Mouse (Mus musculus) forebrain, embryonic 13.5 days (tissue): ENCODE measurements around the gene Sacs. TPM values are rescaled to one million over a fixed set of nuclear protein-coding genes. Genes with fewer than 3 reads are reported as not detected.
"Not testable (repeated sequence)": the region's sequence is repeated elsewhere in the genome, so short reads cannot be mapped to it uniquely, and the experiment has no call there.

Source experiments
- ATAC-seq: fragments of 200-750 bp; cut with Nextera tagmentation; 2 replicates; pipeline ENCODE4 v1.8.0; 2017
- H3K27ac ChIP-seq: fragments of 300-500 bp; sonication (generic); 2 replicates; pipeline ENCODE4 v1.5.1; 2015; ENCODE audit warnings: inconsistent platforms, mild to moderate bottlenecking, moderate library complexity
- H3K27me3 ChIP-seq: fragments of 300-500 bp; sonication (generic); 2 replicates; pipeline ENCODE4 v1.6.1; 2015; ENCODE audit warnings: mild to moderate bottlenecking, inconsistent platforms
- H3K36me3 ChIP-seq: fragments of 300-500 bp; sonication (generic); 2 replicates; pipeline ENCODE4 v1.6.1; 2015; ENCODE audit warnings: mild to moderate bottlenecking, inconsistent platforms; ENCODE audit not compliant: poor library complexity, severe bottlenecking
- H3K4me1 ChIP-seq: fragments of 300-500 bp; sonication (generic); 2 replicates; pipeline ENCODE4 v1.6.1; 2015; ENCODE audit warnings: inconsistent platforms
- H3K4me2 ChIP-seq: fragments of 300-500 bp; sonication (generic); 2 replicates; pipeline ENCODE4 v1.6.1; 2015; ENCODE audit warnings: inconsistent platforms, mild to moderate bottlenecking, moderate library complexity
- H3K4me3 ChIP-seq: fragments of 300-500 bp; sonication (generic); 2 replicates; pipeline ENCODE4 v1.5.1; 2015; ENCODE audit warnings: mild to moderate bottlenecking, inconsistent platforms
- H3K9ac ChIP-seq: fragments of 300-500 bp; sonication (generic); 2 replicates; pipeline ENCODE4 v1.6.1; 2015; ENCODE audit warnings: mild to moderate bottlenecking, inconsistent platforms
- H3K9me3 ChIP-seq: fragments of 300-500 bp; sonication (generic); replicated peaks from 2 replicates; pipeline ENCODE4 v1.6.1; 2016; ENCODE audit warnings: inconsistent platforms
- WGBS: fragments of 180-500 bp; shearing (Covaris S2); methylation state at CpG from one replicate; pipeline ENCODE4 v1.1.7; 2015; 5-methylcytosine and 5-hydroxymethylcytosine counted together
- polyA plus RNA-seq: library from polyadenylated mRNA; unstranded; fragments of >200 nt; fragmentation: Nextera tagmentation; extraction: Ambion mirVana; gene quantifications from 2 replicates; pipeline ENCODE4 v1.2.1, GENCODE M21; 2015

Sacs gene
- polyA plus RNA-seq, 1 experiment from 2014 or later: 6.5 TPM

DNA sequence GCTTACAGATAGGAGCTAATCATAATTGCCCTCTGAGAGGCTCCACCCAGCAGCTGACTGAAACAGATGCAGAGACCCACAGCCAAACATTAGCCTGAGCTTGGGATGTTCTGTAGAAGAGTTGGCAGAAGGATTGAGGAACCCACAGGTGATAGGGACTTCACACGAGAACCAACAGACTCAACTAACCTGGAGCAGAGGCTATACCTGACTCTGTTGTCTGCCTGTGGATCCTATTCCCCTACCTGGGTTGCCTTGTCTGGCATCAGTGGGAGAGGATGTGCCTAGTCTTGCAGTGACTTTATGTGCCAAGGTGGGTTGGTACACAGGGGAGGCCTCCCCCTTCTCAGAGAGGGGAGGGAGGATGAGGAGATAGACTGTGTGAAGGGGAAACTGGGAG lies 5.7 kb upstream of the Sacs start:
- 78% methylated on average over 1 of the region's 1 CpGs for WGBS
- ATAC-seq: no peak

GRCm38 (mm10) chr14:61134381-61135030 lies 3.8 kb upstream of the Sacs start:
- no peaks in the 10 kb centered on the region for H3K36me3 ChIP-seq
- 19% methylated on average over 5 of the region's 5 CpGs for whole genome bisulfite sequencing

More for the DNA sequence above, 5.7 kb upstream of the Sacs start:
- Histone ChIP-seq H3K27ac (no peak overlapping the region), H3K4me2 (no peak overlapping the region), H3K9ac (no peak overlapping the region), H3K36me3 (no peaks in the 10 kb centered on the region), H3K4me3 (no peak overlapping the region), H3K4me1 (no peaks in the 10 kb centered on the region), H3K27me3 (no peaks in the 10 kb centered on the region), H3K9me3 (no peaks in the 10 kb centered on the region)

DNA sequence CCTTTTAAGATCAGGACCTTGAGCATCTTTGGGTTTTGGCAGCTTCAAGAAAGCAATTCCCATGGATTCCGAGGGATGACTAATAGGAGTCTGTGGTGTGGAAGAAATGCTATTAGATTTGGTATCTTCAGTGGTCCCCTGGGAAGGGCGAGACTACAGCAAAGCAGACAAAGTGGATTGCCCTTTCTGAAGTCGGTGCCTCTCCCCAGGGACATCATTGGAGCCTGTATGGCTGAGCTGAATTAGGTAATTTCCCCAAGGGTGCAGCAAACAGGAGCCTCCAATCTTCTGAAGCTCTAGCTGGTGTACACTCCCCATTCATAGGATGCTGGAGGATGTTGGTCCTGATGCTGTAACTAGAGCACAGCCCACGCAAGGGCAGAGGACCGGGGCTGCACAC lies 847 bp upstream of the Sacs start:
- no peak for ATAC-seq
- Histone ChIP-seq H3K9ac (no peak overlapping the region), H3K4me2 (no peak overlapping the region), H3K27me3 (peaks cover 6% of the 10 kb centered on the region; the same call in 1 of the 2 replicates), H3K36me3 (no peaks in the 10 kb centered on the region), H3K9me3 (no peaks in the 10 kb centered on the region), H3K4me1 (peaks cover 9% of the 10 kb centered on the region; the same call in 1 of the 2 replicates), H3K4me3 (no peak overlapping the region), H3K27ac (no peak overlapping the region)
- WGBS: 62% methylated on average over 5 of the region's 5 CpGs

More at GRCm38 (mm10) chr14:61134381-61135030, 3.8 kb upstream of the Sacs start:
- H3K27me3 ChIP-seq: peaks cover under 1% of the 10 kb centered on the region; the same call in 1 of the 2 replicates
- no peak overlapping the region for H3K4me3 ChIP-seq
- no peak overlapping the region for H3K27ac ChIP-seq
- no peak for ATAC-seq
- H3K9ac ChIP-seq: no peak overlapping the region
- no peaks in the 10 kb centered on the region for H3K9me3 ChIP-seq
- no peak overlapping the region for H3K4me2 ChIP-seq
- H3K4me1 ChIP-seq: peaks cover 8% of the 10 kb centered on the region; the same call in 1 of the 2 replicates

GRCm38 (mm10) chr14:61138727-61139067 lies 440 bp downstream of the Sacs start:
- Histone ChIP-seq H3K36me3 (no peaks in the 10 kb centered on the region), H3K27me3 (peaks cover 6% of the 10 kb centered on the region; the same call in 1 of the 2 replicates), H3K4me2 (peak overlapping the region; percentile 70), H3K4me1 (peaks cover 9% of the 10 kb centered on the region; the same call in 1 of the 2 replicates), H3K9ac (peak overlapping the region; percentile 81), H3K4me3 (peak overlapping the region; percentile 55), H3K9me3 (no peaks in the 10 kb centered on the region), H3K27ac (no peak overlapping the region)
- WGBS: 15% methylated on average over 8 of the region's 8 CpGs
- no peak for ATAC-seq

DNA sequence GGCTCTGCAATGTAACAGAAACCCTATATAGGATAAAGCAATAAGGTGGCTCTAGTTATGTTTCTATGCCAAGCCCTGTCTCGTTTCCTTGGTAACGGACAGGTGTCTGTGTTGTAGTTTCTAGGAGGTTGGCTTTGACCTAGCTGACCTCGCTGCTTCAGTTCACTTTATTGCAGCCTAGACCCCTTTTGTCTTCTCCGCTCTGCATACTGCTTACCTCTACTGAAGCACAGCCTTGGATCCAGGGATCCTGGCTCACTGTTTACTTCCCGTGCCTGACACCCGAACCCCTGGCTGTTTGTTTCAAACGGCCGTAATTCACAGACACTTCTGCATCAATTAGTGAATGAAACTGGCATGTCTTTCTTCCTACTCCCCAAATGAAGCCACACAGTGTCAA lies 5.1 kb downstream of the Sacs start:
- peaks cover 6% of the 10 kb centered on the region; the same call in 1 of the 2 replicates for H3K27me3 ChIP-seq
- no peaks in the 10 kb centered on the region for H3K9me3 ChIP-seq
- H3K4me2 ChIP-seq: no peak overlapping the region
- H3K4me1 ChIP-seq: peaks cover 5% of the 10 kb centered on the region; the same call in 1 of the 2 replicates
- H3K36me3 ChIP-seq: no peaks in the 10 kb centered on the region
- WGBS: 66% methylated on average over 8 of the region's 8 CpGs
- H3K4me3 ChIP-seq: no peak overlapping the region
- no peak overlapping the region for H3K27ac ChIP-seq
- H3K9ac ChIP-seq: no peak overlapping the region
- no peak for ATAC-seq

GRCm38 (mm10) chr14:61143869-61144268 lies 5.6 kb downstream of the Sacs start:
- no peak overlapping the region for H3K4me2 ChIP-seq
- no peaks in the 10 kb centered on the region for H3K36me3 ChIP-seq
- H3K27me3 ChIP-seq: peaks cover 6% of the 10 kb centered on the region; the same call in 1 of the 2 replicates
- H3K9ac ChIP-seq: no peak overlapping the region
- H3K27ac ChIP-seq: no peak overlapping the region
- WGBS: 36% methylated on average over 11 of the region's 11 CpGs
- no peak for ATAC-seq
- H3K4me3 ChIP-seq: no peak overlapping the region
- H3K9me3 ChIP-seq: no peaks in the 10 kb centered on the region
- peaks cover 5% of the 10 kb centered on the region; the same call in 1 of the 2 replicates for H3K4me1 ChIP-seq

DNA sequence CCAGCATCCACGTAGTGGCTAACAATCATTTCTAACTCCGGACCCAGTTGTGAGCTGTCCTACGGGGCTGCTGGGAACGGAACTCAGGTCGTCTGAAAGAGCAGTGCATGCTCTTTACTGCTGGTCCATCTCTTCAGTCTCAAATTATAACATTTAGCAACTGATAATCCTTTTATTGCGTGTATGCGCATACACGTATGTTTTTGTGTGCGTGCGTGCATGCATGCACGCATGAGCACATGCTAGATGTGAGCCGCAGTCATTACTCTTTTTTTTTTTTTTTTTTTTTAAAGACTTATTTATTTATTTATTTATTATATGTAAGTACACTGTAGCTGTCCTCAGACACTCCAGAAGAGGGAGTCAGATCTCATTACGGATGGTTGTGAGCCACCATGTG lies 12.2 kb downstream of the Sacs start:
- not testable (repeated sequence) for H3K4me1 ChIP-seq, H3K27ac ChIP-seq, H3K4me2 ChIP-seq, H3K27me3 ChIP-seq, H3K9me3 ChIP-seq, H3K9ac ChIP-seq, ATAC-seq, H3K4me3 ChIP-seq, H3K36me3 ChIP-seq
- 90% methylated on average over 13 of the region's 13 CpGs for WGBS

DNA sequence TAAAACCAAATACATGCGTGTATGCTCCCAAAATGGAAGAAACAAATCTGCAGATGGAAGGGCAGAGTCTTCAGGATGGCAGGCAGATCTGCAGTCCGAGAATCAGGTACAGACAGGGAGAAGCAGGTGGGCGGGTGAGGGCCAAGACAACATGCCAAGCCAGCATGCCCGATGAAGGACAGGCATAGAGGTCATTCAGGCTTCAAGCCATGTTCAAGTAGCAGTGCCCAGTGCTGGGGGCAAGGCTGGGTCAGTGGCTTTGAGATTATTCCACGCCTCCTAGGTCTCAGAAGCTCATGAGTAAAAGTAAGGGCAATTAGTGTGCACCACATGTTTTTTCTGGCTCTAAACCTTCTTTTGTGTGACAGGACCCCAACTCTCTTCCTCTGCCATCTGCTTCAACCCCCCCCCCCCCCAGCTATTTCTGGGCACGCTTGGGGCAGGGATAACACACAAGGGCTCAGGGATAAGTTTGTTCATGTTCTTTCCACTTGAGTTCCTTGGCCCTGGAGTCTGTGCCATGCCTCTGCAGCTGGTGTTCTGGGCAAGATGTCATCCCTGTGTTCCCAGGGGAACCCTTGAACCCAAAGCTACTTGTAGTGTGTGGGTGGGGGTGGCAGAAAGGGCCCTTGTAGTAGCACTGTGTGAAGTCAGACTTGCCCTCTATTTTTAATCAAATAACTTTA lies 16.8 kb downstream of the Sacs start:
- Histone ChIP-seq H3K9ac (no peak overlapping the region), H3K4me1 (no peaks in the 10 kb centered on the region), H3K27ac (no peak overlapping the region), H3K4me2 (no peak overlapping the region), H3K9me3 (no peaks in the 10 kb centered on the region), H3K27me3 (no peaks in the 10 kb centered on the region), H3K4me3 (no peak overlapping the region), H3K36me3 (no peaks in the 10 kb centered on the region)
- 75% methylated on average over 6 of the region's 6 CpGs for WGBS
- peak; percentile 30; the same call in 1 of the 2 replicates for ATAC-seq

- no peaks in the 10 kb centered on the region for H3K9me3 ChIP-seq
Measured at GRCm38 (mm10) chr14:61155687-61156086, 17.4 kb downstream of the Sacs start.

DNA sequence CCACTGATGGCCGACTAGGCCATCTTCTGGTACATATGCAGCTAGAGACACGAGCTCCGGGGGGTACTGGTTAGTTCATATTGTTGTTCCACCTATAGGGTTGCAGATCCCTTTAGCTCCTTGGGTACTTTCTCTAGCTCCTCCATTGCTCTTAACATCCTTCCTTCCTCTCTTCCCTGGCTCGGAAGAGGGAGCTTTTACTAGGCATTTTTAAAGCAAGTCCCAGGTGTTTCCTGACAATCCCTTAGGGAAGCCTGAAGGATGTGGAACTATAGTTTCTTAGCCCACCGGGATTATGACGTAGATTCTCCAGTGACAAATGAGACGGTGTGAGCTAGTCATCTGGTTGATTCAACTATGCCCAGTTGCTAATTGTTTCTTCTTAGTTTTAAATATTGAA lies 19.2 kb downstream of the Sacs start:
- not testable (repeated sequence) for H3K4me3 ChIP-seq, H3K36me3 ChIP-seq, H3K4me2 ChIP-seq, ATAC-seq, H3K27ac ChIP-seq, H3K9me3 ChIP-seq, H3K27me3 ChIP-seq, H3K9ac ChIP-seq
- WGBS: 88% methylated on average over 5 of the region's 7 CpGs
- peaks cover 15% of the 10 kb centered on the region for H3K4me1 ChIP-seq

More at GRCm38 (mm10) chr14:61155687-61156086, 17.4 kb downstream of the Sacs start:
- H3K36me3 ChIP-seq: no peaks in the 10 kb centered on the region
- no peak overlapping the region for H3K4me2 ChIP-seq
- H3K4me1 ChIP-seq: peaks cover 1% of the 10 kb centered on the region
- H3K9ac ChIP-seq: no peak overlapping the region
- H3K27ac ChIP-seq: no peak overlapping the region
- H3K27me3 ChIP-seq: no peaks in the 10 kb centered on the region
- no peak for ATAC-seq
- H3K4me3 ChIP-seq: no peak overlapping the region

DNA sequence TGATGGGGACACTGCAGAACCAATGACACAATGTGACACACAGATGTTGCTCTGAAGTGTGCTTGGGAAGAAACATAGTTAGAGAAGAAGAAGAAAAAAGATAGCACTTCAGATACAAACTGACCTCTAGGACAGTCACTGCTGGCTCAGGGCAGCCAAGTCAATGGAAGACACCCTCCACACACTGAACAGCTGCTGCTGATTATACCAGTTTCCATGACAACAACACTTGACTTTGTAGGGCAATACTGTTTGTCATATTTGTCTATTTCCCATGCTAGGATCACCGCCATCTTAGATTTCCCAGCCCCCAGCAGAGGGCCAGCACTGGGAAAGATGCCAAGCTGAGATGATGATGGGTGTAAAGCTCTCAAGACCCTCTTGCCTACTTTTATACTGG lies 22.7 kb downstream of the Sacs start:
- Histone ChIP-seq H3K27me3 (no peaks in the 10 kb centered on the region), H3K4me2 (no peak overlapping the region), H3K9ac (no peak overlapping the region), H3K9me3 (no peaks in the 10 kb centered on the region), H3K4me3 (no peak overlapping the region), H3K36me3 (no peaks in the 10 kb centered on the region), H3K27ac (no peak overlapping the region), H3K4me1 (peaks cover 15% of the 10 kb centered on the region)
- ATAC-seq: no peak
- 81% methylated on average over 1 of the region's 1 CpGs for WGBS

DNA sequence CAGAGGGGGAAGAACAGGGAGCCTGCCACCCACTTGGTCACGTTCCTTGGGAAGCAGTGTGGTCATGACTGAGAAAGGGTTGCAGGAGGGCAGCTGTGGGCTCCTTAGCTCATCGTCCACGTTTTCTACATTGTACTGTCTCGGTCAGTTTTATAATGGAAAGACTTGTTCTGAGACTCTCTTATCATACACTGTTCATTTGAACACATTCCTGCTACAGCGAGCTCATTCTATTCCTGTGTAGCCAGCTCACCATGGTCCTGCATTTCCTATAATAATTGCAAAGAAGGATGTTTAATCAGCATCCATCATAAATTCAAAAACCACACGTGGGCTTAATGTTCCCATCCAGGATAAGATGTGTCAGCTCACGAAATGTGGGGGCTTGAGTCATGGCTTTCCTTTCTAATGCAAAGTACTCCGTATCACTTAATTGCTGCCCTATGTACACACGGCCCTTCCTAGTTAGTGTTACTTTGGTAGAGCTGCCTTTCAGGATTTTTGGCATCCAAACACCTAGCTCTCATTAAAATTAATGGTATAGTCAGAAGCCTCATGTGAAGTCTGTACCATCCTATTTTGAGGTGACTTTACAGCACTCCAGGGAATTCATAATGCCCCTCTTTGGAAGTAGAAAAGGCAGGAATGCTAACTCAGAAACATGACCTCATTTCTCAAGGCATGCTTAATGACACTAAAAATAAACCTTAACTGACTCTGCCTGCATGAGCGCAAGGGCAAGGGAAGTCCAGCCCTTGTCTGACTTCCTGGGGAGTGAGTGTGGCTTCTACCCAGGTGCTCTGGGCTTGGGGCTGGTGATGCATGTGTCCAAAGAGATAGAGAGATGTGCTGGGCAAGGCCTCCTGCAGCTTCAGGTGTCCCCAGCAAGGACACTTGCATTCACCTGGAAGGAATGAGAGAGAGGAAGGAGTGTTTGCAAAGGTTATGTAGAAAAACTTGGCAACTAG lies 23.4 kb downstream of the Sacs start:
- no peak overlapping the region for H3K4me3 ChIP-seq
- H3K36me3 ChIP-seq: no peaks in the 10 kb centered on the region
- H3K4me1 ChIP-seq: peaks cover 15% of the 10 kb centered on the region
- 65% methylated on average over 10 of the region's 10 CpGs for WGBS
- H3K27me3 ChIP-seq: no peaks in the 10 kb centered on the region
- no peak overlapping the region for H3K9ac ChIP-seq
- no peaks in the 10 kb centered on the region for H3K9me3 ChIP-seq
- ATAC-seq: no peak
- no peak overlapping the region for H3K4me2 ChIP-seq
- H3K27ac ChIP-seq: no peak overlapping the region
